Mouse (Mus musculus) neural tube, embryonic 11.5 days (tissue): ENCODE data around the gene Mamdc2. TPM values are rescaled to one million over a fixed set of nuclear protein-coding genes. Genes with fewer than 3 reads are reported as not detected.

ENCODE experiments used
- ATAC-seq: fragments of 200-750 bp; cut with Nextera tagmentation; 2 replicates; pipeline ENCODE4 v1.8.0; 2017; ENCODE audit warnings: moderate number of reproducible peaks, mild to moderate bottlenecking, moderate TSS enrichment, moderate library complexity; ENCODE audit not compliant: insufficient read depth, low FRiP score, low TSS enrichment
- DNase-seq: peaks from one replicate; pipeline ENCODE4 v3.0.0-alpha.2; 2015; ENCODE audit warnings: low spot score
- H3K27ac ChIP-seq: fragments of 300-500 bp; sonication (generic); 2 replicates; pipeline ENCODE4 v1.5.1; 2014; ENCODE audit warnings: low read depth, mild to moderate bottlenecking, low read length
- H3K27me3 ChIP-seq: fragments of 300-500 bp; sonication (generic); 2 replicates; pipeline ENCODE4 v1.6.1; 2014; ENCODE audit warnings: mild to moderate bottlenecking, low read length, mixed read lengths; ENCODE audit not compliant: control insufficient read depth, insufficient read depth
- H3K36me3 ChIP-seq: fragments of 300-500 bp; sonication (generic); 2 replicates; pipeline ENCODE4 v1.6.1; 2014; ENCODE audit warnings: mild to moderate bottlenecking, low read length, moderate library complexity, mixed read lengths; ENCODE audit not compliant: control insufficient read depth, insufficient read depth
- H3K4me1 ChIP-seq: fragments of 300-500 bp; sonication (generic); 2 replicates; pipeline ENCODE4 v1.6.1; 2014; ENCODE audit warnings: low read length, mixed read lengths; ENCODE audit not compliant: control insufficient read depth, insufficient read depth
- H3K4me2 ChIP-seq: fragments of 300-500 bp; sonication (generic); 2 replicates; pipeline ENCODE4 v1.6.1; 2014; ENCODE audit warnings: low read depth, mild to moderate bottlenecking, moderate library complexity
- H3K4me3 ChIP-seq: fragments of 300-500 bp; sonication (generic); 2 replicates; pipeline ENCODE4 v1.5.1; 2014; ENCODE audit warnings: low read depth, low read length
- H3K9ac ChIP-seq: fragments of 300-500 bp; sonication (generic); 2 replicates; pipeline ENCODE4 v1.6.1; 2014; ENCODE audit warnings: mild to moderate bottlenecking, low read length
- H3K9me3 ChIP-seq: fragments of 300-500 bp; sonication (generic); 2 replicates; pipeline ENCODE4 v1.6.1; 2016; ENCODE audit warnings: low read length; ENCODE audit not compliant: control insufficient read depth
- WGBS: fragments of 180-500 bp; shearing (Covaris S2); extraction: QIAGEN DNeasy Blood & Tissue Kit; methylation state at CpG from one replicate; pipeline ENCODE4 v1.1.7; 2014; 5-methylcytosine and 5-hydroxymethylcytosine counted together
- polyA plus RNA-seq: library from polyadenylated mRNA; unstranded; fragments of >200 nt; fragmentation: Nextera tagmentation; extraction: Ambion mirVana; gene quantifications from 2 replicates; pipeline ENCODE4 v1.2.1, GENCODE M21; 2014

Gene Mamdc2
- polyA plus RNA-seq, 1 experiment from 2014 or later: 2.0 TPM

GRCm38 (mm10) chr19:23379752-23380504 lies 68.3 kb downstream of the Mamdc2 start:
- DNase-seq (no peak), ATAC-seq (no peak)
- Histone ChIP-seq H3K4me1 (no peaks in the 10 kb centered on the region), H3K4me2 (no peak overlapping the region), H3K9me3 (no peaks in the 10 kb centered on the region), H3K4me3 (no peak overlapping the region), H3K27me3 (no peaks in the 10 kb centered on the region), H3K27ac (no peak overlapping the region), H3K36me3 (no peaks in the 10 kb centered on the region), H3K9ac (no peak overlapping the region)
- WGBS: 89% methylated on average over 8 of the region's 8 CpGs

DNA sequence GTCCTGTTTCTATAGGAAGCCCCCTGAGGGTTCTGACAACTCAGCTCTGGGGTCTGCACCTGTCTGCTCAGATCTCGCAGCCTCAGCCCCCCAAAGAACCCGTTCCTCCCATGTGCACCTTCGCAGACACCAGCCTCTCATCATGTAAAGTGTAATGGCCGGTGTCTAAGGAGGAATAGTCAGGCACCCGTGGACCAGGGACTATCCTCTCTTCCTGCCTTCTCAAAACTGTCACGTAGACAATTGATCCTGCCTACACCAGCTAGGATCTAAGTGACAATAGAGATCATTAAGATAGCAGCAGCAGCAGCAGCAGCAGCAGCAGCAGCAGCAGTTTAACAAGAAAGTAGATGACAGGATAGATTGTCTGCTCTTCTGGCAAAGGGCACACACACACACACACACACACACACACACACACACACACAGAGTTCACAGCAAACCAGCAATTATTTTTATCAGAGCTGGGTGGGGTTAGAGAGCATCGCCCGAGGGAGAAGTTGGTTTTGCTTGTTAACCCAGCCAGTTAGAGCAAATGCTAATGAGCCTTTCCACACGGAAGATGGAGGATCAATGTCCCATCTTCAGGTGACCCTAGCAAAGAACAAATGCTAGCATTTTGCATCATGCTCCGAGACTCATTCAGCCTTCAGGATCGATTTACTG lies 71.6 kb downstream of the Mamdc2 start:
- Histone ChIP-seq H3K9ac (no peak overlapping the region), H3K4me3 (no peak overlapping the region), H3K9me3 (no peaks in the 10 kb centered on the region), H3K27me3 (no peaks in the 10 kb centered on the region), H3K4me1 (no peaks in the 10 kb centered on the region), H3K27ac (no peak overlapping the region), H3K4me2 (no peak overlapping the region), H3K36me3 (no peaks in the 10 kb centered on the region)
- 64% methylated on average over 11 of the region's 11 CpGs for whole genome bisulfite sequencing
- peak; percentile 16 for DNase-seq
- no peak for ATAC-seq

GRCm38 (mm10) chr19:23374941-23375656 lies 73.1 kb downstream of the Mamdc2 start:
- DNase-seq (no peak), ATAC-seq (no peak)
- Histone ChIP-seq H3K27ac (no peak overlapping the region), H3K27me3 (no peaks in the 10 kb centered on the region), H3K4me2 (no peak overlapping the region), H3K4me1 (no peaks in the 10 kb centered on the region), H3K36me3 (no peaks in the 10 kb centered on the region), H3K9me3 (no peaks in the 10 kb centered on the region), H3K9ac (no peak overlapping the region), H3K4me3 (no peak overlapping the region)
- WGBS: 93% methylated on average over 7 of the region's 7 CpGs

DNA sequence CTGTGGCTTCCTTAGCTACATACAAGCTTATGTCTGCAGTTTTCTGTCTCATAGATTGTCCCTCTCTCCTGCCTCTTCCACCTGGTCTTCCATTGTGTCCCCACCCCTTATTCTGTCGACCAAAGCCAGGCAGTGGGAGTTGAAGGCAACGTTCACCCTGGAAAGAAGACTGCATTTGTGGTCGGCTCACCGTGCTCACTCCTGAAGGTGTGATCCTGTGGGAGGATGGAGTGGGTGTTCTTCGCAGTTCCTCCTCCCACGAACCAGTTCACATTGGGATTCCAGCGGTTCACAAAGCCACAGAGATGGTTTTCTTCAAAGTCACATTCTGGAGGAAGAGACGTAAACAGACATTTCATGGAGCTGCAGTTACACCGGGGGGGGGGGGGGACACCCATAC lies 74.5 kb downstream of the Mamdc2 start:
- Histone ChIP-seq H3K36me3 (no peaks in the 10 kb centered on the region), H3K4me3 (no peak overlapping the region), H3K27ac (no peak overlapping the region), H3K4me2 (no peak overlapping the region), H3K9me3 (no peaks in the 10 kb centered on the region), H3K9ac (no peak overlapping the region), H3K27me3 (no peaks in the 10 kb centered on the region), H3K4me1 (no peaks in the 10 kb centered on the region)
- DNase-seq (no peak), ATAC-seq (no peak)
- whole genome bisulfite sequencing: 74% methylated on average over 9 of the region's 9 CpGs

DNA sequence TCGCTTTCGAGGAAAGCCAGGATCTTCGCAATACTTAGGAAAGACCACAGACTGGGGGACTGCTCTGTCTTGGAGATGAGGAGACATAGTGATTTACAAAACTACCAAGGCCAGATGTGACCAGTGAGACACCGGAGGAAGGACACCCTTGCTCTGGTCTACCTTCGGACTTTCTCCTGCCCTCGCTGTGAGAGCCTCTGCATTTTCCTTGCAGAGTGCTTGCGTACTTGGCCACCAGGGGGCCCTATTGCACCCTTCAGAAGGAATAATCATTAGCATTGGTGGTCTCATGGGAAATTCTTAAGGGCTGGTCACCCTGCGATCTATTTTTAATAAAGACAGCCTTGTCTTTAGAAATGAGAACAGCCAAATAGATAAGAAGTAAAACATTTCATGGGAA lies 75.0 kb downstream of the Mamdc2 start:
- H3K36me3 ChIP-seq: no peaks in the 10 kb centered on the region
- DNase-seq (peak; percentile 77), ATAC-seq (no peak)
- no peaks in the 10 kb centered on the region for H3K27me3 ChIP-seq
- 49% methylated on average over 8 of the region's 8 CpGs for WGBS
- H3K4me2 ChIP-seq: no peak overlapping the region
- no peaks in the 10 kb centered on the region for H3K9me3 ChIP-seq
- H3K4me3 ChIP-seq: no peak overlapping the region
- H3K27ac ChIP-seq: no peak overlapping the region
- H3K9ac ChIP-seq: no peak overlapping the region
- no peaks in the 10 kb centered on the region for H3K4me1 ChIP-seq

DNA sequence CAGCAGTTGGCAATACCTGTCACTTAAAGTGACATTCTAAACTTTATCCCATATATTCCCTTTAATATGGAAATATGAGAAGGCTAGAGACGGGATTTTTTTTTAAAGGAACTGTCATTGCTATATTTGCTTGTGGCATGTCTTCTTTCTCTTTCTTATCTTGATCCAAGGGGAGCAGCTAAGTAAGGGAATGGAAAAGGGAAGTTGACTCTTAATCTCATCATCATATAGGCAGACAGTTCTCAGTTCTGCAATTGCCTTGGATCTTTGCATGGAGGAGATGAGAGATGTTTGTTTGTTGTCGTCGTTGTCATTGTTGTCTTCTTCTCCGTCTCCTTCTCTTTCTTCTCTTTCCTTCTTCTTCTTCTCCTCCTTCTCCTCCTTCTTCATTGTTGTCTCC lies 79.0 kb downstream of the Mamdc2 start:
- no peak overlapping the region for H3K9ac ChIP-seq
- H3K36me3 ChIP-seq: no peaks in the 10 kb centered on the region
- H3K4me3 ChIP-seq: no peak overlapping the region
- no peak overlapping the region for H3K4me2 ChIP-seq
- DNase-seq (no peak), ATAC-seq (no peak)
- H3K4me1 ChIP-seq: no peaks in the 10 kb centered on the region
- no peaks in the 10 kb centered on the region for H3K27me3 ChIP-seq
- H3K27ac ChIP-seq: no peak overlapping the region
- 92% methylated on average over 4 of the region's 4 CpGs for WGBS
- no peaks in the 10 kb centered on the region for H3K9me3 ChIP-seq

- Histone ChIP-seq H3K4me3 (no peak overlapping the region), H3K9ac (no peak overlapping the region), H3K4me1 (no peaks in the 10 kb centered on the region), H3K36me3 (no peaks in the 10 kb centered on the region), H3K9me3 (no peaks in the 10 kb centered on the region), H3K4me2 (no peak overlapping the region), H3K27me3 (no peaks in the 10 kb centered on the region), H3K27ac (no peak overlapping the region)
- ATAC-seq: no peak
- 84% methylated on average over 3 of the region's 3 CpGs for WGBS
- DNase-seq: no peak
These were observed 86.2 kb downstream of the Mamdc2 start for GRCm38 (mm10) chr19:23362006-23362405.

DNA sequence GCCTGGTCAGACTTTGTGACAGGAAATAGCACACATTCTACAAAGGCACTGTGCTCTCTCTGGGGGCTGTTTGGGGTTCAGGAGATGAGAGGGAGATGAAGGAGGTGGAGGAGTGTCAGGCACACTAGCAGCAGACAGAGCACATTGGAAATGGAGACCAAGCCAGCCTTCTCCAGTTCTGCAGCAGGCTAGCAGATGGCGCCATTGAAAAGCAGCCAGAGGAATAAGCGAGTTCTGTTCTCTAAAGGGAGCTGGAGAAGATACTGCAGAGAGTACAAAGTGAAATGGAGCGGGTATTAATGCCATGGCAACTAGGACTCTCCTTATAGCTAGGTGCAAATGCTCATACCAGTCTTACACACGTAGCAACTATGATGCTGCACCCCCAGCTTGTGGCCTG lies 87.1 kb downstream of the Mamdc2 start:
- Histone ChIP-seq H3K36me3 (no peaks in the 10 kb centered on the region), H3K4me3 (no peak overlapping the region), H3K4me2 (no peak overlapping the region), H3K9me3 (no peaks in the 10 kb centered on the region), H3K9ac (no peak overlapping the region), H3K27me3 (no peaks in the 10 kb centered on the region), H3K4me1 (no peaks in the 10 kb centered on the region), H3K27ac (no peak overlapping the region)
- DNase-seq (no peak), ATAC-seq (no peak)
- 79% methylated on average over 4 of the region's 4 CpGs for WGBS
